Mouse (Mus musculus): Measurements from ENCODE around the gene Rbm44. TPM values are rescaled to one million over a fixed set of nuclear protein-coding genes. Genes with fewer than 3 reads are reported as not detected.

Rbm44 gene
- total RNA-seq (2021): under 1 TPM; 0.45 to 0.50 TPM

GRCm38 (mm10) chr1:91144813-91145212, at the start of gene Rbm44:
Gene Rbm44 (plus strand): TSS chr1:91145089.
- intact Hi-C loops (cut with DNase I): no loop called here
- DNase-seq: no peak

DNA sequence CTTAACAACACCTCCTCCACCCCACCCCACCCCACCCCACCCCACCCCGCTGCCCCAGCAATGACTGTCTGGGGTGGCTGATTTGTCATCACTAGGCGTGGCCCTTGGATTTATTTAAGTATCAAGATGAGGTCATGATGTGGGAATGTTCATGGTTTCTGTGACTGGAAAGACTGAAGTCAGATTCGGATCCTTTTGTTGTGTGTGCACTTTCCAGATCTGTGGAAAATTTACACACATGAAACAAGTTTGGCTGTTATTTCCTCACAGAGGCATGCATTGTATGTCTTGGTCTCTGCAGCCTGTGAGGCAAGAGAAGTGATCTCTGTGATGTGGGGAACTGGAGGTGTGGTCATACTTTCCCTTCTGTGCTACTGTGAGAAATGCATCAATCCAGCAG, 49.6 kb upstream of the Rbm44 start:
- no peak for DNase-seq
- intact Hi-C loops (cut with DNase I): loop anchor here (5.0 kb wide), 1 partner anchor 38 kb away; no protein-coding TSS in a partner anchor

DNA sequence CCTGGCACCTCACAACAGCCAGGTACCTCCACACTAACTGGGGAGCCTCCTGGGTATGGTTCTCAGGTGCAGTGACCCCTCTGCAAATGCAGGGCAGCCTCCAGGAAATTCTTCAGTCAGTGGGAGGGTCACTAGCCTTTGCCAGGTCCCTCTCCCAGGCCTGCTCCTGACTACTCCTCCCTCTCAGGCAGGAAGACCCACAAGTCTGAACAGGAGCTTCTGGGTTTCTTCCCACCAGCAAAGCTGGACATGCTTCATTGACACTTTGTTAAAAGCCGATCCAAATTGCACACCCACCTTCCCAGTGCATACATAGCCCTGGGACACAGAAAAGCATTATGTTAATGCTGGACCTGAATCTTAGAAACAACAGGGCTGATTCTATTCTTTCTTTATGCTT, 49.0 kb upstream of the Rbm44 start:
- DNase-seq: no peak
- intact Hi-C loops (cut with DNase I): loop anchor here (5.0 kb wide), 1 partner anchor 39 kb away; no protein-coding TSS in a partner anchor

DNA sequence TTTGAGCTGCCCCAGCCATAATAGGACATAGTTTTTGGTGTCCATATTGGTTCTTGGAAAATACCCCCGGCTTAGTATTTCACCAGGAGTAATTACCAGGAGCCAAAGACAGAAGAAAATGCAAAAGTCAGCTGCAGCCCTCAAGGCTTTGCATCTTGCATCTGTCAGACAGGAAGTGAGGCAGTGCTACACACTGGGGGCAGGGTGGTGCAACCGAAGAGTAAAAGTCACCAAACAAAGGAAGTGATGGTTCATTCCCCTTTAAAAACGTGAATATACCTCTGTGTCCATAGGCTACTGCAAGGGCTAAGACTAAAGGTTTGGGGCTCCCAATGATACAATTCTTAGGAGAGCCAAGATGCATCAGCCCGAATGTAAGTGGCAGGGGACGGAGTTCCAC, 48.4 kb upstream of the Rbm44 start:
- intact Hi-C loops (cut with DNase I): loop anchor here (5.0 kb wide), 1 partner anchor 39 kb away; no protein-coding TSS in a partner anchor

DNA sequence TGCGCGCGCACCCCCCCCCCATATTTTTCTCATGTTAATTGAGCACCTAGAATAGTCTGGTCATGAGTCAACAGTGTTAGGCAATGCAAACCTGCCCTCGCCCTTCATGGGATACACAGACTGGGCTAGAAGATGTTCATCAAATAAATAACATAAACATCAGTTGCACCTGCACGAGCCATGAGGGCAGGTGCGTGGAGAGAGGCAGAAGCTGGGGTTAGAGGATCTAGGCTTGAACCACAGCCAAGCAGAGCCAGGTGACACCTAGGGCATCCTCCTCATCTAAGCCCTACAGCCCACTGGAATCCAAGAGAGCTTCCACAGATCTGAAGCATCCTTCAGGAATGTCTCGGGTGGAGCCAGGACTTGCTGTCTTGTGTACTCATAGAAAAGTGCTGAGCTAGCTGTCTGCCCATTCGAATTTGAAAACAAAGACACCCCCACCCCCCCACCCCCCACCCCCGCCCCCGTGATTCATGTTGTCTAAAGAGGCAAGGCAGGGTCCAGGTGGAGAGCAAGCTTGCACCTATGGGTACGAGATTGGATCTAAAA, 47.5 kb upstream of the Rbm44 start:
- intact Hi-C loops (cut with DNase I): loop anchor here (5.0 kb wide), 1 partner anchor 40 kb away; no protein-coding TSS in a partner anchor
- no peak for DNase-seq

More for the DNA sequence above, 48.4 kb upstream of the Rbm44 start:
- no peak for DNase-seq

GRCm38 (mm10) chr1:91098887-91099286, 46.0 kb upstream of the Rbm44 start:
- intact Hi-C loops (cut with DNase I): loop anchor here (1.0 to 5.0 kb wide), 3 partner anchors 42 to 126 kb away; no protein-coding TSS in a partner anchor

DNA sequence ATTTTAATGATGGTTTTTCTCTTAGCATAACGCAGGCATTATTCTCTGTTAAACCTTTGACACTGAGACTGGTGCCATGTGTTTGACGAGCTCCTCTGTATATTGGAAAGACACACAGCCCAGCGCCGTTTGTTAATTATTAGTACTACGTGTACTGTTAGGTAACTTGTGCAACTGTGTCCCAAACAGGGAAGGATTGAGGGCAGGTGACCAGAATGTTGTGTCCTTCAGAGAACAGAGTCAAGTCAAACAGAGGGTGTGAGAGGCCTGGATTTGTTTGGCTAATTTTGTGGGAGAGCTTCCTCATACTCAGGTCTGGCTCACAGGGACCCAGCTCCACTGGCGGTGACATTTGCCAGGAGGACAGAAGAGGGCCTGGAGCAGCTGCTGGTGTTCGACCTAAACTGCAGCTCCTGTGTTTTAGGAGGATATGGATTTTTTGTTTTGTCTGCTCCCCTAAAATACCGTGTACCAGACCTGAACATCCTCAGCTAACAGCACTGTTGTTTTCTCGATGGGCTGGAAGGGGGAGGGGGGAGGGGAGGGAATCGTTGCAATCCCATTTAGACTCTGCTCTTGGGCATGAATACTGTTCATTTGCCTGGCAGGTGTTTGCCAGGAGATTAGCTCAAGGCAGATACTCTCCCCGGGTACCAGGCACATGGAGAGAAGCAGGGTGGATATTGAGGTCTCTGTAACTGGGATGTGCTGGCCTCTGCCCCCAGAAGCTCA, 43.0 kb upstream of the Rbm44 start:
- intact Hi-C loops (cut with DNase I): no loop called here

More at GRCm38 (mm10) chr1:91098887-91099286, 46.0 kb upstream of the Rbm44 start:
- peak; percentile 79 to 88 for DNase-seq

GRCm38 (mm10) chr1:91103366-91103983, 41.4 kb upstream of the Rbm44 start:
- intact Hi-C loops (cut with DNase I): no loop called here
- no peak for DNase-seq

More for the DNA sequence above, 43.0 kb upstream of the Rbm44 start:
- DNase-seq: no peak

- DNase-seq: no peak
- intact Hi-C loops (cut with DNase I): no loop called here
Observed at GRCm38 (mm10) chr1:91107548-91107947, 37.3 kb upstream of the Rbm44 start.

- peak in 1 of 2 experiments; percentile 41 for DNase-seq
- intact Hi-C loops (cut with DNase I): no loop called here
Observed at GRCm38 (mm10) chr1:91109302-91109701, 35.6 kb upstream of the Rbm44 start.

DNA sequence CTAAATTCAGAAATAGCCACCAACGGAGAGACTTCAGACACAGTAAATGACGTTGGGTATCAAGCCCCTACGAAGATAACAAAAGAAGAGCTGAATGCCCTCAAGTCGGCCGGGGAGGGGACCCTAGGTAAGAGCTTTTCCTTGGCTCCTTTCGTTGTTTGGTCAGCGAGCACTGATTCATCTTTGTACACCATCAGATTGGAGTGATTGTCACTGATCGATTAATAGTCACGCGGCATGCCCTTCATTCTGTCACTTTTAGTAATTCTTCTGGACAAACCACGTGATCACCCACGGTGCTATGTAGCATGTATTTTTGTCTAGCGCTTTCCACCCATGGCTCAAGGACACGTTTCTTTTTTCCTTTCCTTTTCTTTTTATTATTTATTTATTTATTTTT, 32.7 kb upstream of the Rbm44 start:
- intact Hi-C loops (cut with DNase I): loop anchor here (5.0 kb wide), 1 partner anchor 125 kb away; no protein-coding TSS in a partner anchor
- no peak for DNase-seq

DNA sequence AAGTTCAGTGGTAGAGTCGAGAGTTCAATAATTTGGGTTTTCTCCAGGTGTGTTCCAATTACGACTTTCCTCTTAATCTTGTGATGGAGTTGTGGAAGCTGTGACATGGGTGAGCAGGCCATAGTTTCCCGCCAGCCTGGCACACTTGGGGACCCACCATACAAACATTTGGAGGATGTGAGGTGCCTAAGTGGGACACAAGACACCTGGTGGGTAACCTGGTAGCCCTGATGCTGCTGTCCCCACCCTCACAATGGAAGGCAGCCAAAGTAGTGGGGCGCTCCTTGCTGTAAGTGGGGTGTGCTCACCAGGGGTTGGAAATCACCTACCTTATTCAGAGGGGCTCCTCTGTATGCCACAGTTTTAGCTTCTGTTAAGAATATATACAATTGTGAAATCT, 32.3 kb upstream of the Rbm44 start:
- no peak for DNase-seq
- intact Hi-C loops (cut with DNase I): loop anchor here (5.0 kb wide), 1 partner anchor 125 kb away; no protein-coding TSS in a partner anchor

- intact Hi-C loops (cut with DNase I): no loop called here
- DNase-seq: no peak
Observed at GRCm38 (mm10) chr1:91122121-91122520, 22.8 kb upstream of the Rbm44 start.

DNA sequence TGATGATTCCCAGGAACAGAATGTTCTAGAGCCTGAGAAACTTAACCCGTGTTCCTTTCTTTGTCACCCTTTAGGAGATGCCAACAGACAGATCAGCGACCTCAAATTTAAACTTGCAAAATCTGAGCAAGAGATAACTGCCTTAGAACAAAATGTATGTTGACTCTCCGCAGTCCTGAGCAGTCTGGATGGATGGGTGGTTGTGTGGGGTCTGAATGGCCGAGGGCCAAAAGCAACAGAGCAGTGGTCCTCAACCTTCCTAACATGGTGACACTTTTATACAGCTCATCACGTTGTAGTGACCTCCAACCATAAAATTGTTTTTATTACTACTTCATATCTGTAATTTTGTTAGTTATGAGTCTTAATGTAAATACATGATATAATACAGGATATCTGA, 21.9 kb upstream of the Rbm44 start:
- no peak for DNase-seq
- intact Hi-C loops (cut with DNase I): no loop called here

DNA sequence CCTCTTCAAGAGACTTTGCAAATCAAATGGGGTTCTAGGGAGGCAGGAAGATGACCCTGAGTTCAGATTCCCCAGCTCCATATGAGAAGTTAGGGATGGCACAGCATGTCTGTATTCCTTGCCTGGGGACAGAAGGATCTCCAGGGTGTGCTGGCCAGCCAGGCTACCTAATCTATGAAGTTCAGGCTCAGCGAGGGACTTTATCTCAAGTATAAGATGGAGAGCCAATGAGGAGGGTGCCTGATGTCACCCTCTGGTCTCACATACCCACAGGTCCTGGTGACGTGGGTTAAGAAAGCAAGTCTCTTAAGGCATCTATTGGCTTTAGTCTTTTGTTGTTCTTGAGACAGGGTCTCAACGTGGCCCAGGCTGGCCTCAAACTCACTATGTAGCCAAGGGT, 21.4 kb upstream of the Rbm44 start:
- no peak for DNase-seq
- intact Hi-C loops (cut with DNase I): no loop called here

DNA sequence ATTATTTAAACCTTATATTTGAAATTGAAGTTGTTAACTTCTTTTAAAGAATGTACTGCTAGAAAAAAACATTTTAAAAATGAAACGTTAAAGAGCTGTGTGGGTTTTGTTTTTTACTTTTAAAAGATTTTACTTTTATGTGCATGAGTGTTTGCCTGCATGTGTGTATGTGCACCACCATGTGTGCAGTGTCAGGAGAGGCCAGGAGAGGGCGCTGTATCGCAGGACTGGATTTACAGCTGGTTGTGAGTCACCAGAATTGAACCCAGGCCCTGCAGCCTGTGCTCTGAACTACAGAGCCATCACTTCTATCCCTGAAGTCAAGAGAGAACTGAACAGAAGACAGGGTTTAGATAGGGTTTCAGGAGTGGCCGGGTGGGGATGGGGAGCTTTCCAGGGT, 16.0 kb upstream of the Rbm44 start:
- intact Hi-C loops (cut with DNase I): no loop called here
- DNase-seq: no peak

- DNase-seq: no peak
- intact Hi-C loops (cut with DNase I): no loop called here
Observed at GRCm38 (mm10) chr1:91137036-91137435, 7.9 kb upstream of the Rbm44 start.

DNA sequence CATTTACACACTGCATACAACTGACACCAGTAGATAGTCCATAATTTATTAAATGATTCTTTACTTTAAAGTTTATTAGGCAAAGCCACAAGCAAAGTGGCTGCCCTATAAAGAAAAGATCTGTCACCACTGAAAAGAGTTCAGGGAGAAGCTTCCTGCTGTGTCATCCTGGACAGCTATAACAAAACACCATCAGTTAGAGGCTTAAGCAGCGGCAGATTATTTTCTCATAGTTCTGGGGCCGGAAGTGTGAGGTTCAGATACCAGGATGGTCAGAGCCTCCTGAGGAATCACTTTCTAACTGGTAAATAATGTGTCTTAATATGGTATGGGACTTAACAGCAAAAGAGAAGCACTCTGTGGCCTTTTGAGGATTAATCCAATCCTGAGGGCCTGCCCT, 6.6 kb downstream of the Rbm44 start:
- intact Hi-C loops (cut with DNase I): no loop called here
- no peak for DNase-seq

DNA sequence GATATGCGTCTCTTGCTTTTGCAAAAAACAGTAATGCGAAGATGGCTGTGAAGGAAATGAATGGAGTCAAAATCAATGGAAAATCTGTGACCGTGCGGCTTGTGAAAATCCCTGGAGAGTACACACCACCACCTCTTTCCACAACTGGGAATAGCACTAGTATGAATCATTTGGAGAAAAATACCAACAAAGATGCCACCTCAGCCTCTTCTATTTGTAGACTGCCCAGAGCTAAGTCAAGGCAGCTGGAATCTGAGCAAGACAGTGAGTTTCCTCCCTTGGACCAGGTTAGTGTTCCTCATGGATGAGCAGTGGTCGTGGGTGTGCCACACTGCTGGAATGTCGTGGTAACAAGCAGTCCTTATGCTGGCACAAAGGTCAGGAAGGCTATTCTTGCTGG, 21.9 kb downstream of the Rbm44 start:
- intact Hi-C loops (cut with DNase I): no loop called here
- DNase-seq: no peak

- no peak for DNase-seq
- intact Hi-C loops (cut with DNase I): no loop called here
Observed at GRCm38 (mm10) chr1:91169157-91169556, 24.3 kb downstream of the Rbm44 start.

DNA sequence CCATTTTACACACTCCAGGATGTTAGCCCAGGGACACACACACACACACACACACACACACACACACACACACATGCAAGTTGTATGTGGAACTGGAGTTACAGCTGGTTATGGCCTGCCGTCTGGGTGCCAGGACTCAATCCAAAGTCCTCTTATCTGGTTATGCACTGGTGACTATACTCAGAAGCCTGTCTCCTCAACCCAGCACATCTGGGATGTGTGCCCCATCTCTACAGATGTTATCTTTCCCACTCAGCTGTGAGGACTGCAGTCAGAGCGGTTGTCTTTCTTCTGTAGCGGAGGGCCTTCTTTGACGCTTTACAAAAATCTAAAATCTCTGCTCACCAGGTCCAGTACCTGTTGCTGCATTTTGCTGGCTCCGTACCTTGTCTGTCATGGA, 29.9 kb downstream of the Rbm44 start:
- intact Hi-C loops (cut with DNase I): loop anchor here (5.0 kb wide), 1 partner anchor 57 kb away; no protein-coding TSS in a partner anchor
- DNase-seq: no peak

- DNase-seq: no peak
- intact Hi-C loops (cut with DNase I): no loop called here
Observed at GRCm38 (mm10) chr1:91176026-91176425, 31.1 kb downstream of the Rbm44 start.
